Mouse (Mus musculus): Measurements from ENCODE around the gene Wdr20.

Wdr20 gene

DNA sequence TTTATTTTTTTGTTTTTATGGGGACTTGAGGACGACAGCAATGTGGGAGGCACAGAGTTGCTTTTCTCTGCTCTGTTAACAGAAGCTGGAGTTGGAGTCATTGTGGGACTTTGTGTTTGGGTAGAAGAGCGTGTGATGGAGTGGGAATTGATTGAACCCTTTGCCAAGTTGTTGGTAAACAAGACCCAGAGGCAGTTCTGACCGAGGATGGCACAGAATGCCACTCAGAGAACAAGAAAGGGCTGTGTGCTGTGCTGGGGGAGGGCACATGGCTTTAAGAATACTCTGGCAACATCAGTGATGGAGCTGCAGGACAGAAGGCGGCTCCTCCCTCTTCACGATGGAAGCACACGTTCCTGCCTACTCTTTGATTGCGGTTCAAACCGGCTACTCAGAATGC is 43.4 kb downstream of the Wdr20 start:
- no peak for DNase-seq

DNA sequence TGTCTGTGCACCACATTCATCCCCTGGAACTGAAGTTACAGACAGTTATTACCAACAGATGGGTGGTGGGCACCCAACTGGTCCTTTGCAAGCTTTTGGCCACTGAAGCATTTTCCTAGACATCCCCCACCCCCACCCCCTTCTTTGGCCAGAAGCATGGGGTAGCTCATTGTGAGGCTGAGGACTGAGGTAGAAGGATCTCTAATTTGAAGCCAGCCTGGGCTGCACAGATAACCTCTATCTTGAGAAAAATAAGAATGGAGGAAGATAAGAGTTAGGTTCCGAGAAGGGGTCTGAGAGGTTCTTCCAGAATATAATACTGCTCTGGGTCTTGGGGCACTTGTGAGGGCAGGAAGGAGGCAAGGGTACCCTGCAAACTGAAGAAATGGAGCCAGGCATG is 44.5 kb downstream of the Wdr20 start:
- no peak for DNase-seq

- DNase-seq: no peak
Measured at GRCm38 (mm10) chr12:110784211-110784610, 46.5 kb downstream of the Wdr20 start.

GRCm38 (mm10) chr12:110786243-110786642 is 48.5 kb downstream of the Wdr20 start:
- peak; percentile 19 for DNase-seq

DNA sequence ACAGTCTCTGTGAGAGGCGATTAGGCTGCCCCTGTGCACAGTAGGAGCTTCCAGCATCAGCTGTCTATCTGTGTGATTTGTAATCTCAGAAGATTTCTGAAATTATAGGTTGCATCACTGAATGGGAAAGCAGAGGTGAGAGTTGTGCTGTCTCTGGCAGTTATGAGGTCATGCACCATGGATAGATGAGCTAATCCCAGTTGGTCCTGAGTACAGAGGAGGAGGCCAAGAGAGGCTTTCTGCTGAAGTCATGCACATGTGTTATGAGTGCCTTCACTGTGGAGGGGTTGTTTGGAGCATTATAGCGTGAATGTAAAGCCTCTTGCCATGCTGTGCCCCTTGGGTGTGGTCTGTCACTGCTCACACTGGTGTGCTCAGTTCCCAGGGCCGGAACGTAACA is 52.8 kb downstream of the Wdr20 start:
- no peak for DNase-seq

- DNase-seq: no peak
Measured at GRCm38 (mm10) chr12:110791026-110791425, 53.3 kb downstream of the Wdr20 start.

DNA sequence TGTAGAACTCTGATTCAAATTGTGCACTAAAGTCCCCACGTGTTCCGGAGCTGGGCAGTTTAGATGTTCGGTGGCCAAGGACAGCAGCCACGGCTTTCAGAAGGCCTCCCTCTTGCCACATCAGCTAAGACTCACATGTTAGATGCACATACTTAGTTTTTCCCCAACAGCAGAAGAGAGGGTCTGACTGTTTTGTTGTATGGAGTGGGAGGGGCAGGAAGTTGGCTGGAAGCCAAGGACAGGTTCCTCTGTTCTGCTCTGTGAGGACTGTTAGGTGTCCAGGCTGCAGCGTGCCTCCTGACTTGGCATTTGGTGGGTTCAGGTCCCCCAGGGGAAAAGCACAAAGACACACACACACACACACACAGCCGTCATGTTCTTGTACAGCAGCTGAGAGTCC is 57.3 kb downstream of the Wdr20 start:
- no peak for DNase-seq

GRCm38 (mm10) chr12:110796748-110797147 is 59.0 kb downstream of the Wdr20 start:
- DNase-seq: no peak

GRCm38 (mm10) chr12:110797202-110797601 is 59.5 kb downstream of the Wdr20 start:
- no peak for DNase-seq

DNA sequence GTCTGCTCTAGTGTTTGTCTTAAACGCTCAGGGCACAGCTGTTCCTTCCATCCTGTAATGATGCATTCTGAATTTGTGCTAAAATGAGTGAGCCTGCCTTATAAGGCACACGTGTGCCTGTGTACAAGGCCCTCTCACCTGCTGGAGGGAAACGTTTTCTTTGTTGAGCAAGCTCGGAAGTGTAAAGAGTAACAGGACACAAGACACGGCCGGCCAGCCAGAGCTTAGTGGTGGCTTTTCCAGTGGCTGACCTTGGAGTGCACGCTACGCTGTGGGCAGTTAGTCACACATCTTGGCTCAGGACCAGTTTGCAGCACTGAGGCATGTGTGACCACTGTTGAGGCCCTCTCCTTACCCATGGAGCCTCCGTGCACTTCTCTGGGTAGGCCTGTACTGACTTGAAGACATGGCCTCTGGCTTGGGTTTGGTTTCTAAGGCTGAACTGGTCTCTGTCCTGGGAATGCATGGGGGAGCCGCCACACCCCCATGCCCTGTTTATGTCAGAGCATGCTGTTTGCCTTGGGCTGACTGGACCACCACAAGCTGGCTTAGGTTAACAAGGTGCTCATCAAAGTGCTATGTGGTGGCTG is 60.2 kb downstream of the Wdr20 start:
- DNase-seq: peak; percentile 29

- no peak for DNase-seq
Measured at GRCm38 (mm10) chr12:110799226-110799625, 61.5 kb downstream of the Wdr20 start.

- DNase-seq: no peak
Measured at GRCm38 (mm10) chr12:110801876-110802464, 64.2 kb downstream of the Wdr20 start.

- no peak for DNase-seq
Measured at GRCm38 (mm10) chr12:110802674-110803297, 65.0 kb downstream of the Wdr20 start.

GRCm38 (mm10) chr12:110804261-110804660 is 66.5 kb downstream of the Wdr20 start:
- DNase-seq: peak; percentile 47

DNA sequence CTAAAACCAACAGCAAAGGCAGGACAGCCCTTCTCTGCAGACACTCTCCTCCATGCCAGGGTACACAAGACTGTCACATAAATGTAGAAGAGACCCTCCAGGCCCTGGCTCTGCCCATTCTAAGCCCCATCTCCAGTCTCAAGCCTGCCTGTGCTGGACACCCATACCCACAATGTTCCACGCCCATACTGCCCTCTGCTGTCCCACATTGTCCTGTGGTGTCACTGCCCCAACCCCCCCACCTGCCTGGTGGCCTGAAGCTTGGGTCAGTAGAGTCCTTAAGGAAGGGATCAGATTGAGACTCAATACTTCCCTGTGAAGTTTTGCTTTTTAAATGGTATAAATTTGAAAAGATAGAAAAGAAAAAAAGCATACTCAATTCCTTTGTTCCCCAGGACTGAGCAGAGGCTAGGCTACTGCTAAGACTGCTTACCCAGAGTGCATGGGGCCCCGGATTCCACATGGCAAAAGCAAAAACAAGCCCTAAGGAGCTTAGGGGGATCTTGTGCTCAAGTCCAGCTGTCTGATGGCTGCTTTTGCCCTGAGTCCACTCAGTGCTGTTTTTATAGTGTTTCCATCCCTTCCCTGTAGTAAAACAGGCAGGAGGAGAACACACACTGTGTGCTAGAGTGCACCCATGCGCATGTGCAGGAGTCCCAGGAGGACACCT is 68.7 kb downstream of the Wdr20 start:
- DNase-seq: peak; percentile 43

DNA sequence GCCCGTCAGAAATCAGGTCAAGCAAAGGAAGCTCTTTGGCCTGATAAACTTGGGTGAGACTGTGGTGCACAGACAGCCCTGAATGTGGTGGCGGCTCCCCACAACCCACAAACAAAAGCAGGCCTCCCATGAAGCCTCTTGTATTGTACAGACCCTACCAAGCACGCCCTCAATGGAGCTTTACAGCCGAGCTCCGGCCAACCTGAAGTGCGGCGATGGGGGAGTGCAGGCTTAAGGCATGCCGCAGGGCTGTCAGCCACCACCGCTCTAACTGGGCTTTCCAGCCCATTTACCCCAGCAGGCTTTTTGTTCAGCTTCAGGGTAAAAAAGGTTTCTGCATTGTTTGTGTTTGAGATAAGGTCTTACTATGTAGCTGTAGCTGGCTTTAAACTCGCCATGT is 70.7 kb downstream of the Wdr20 start:
- no peak for DNase-seq

- DNase-seq: no peak
Measured at GRCm38 (mm10) chr12:110808848-110809247, 71.1 kb downstream of the Wdr20 start.

GRCm38 (mm10) chr12:110813132-110813531 is 75.4 kb downstream of the Wdr20 start:
- no peak for DNase-seq

- DNase-seq: no peak
Measured at GRCm38 (mm10) chr12:110813624-110814023, 75.9 kb downstream of the Wdr20 start.

GRCm38 (mm10) chr12:110814924-110815323 is 77.2 kb downstream of the Wdr20 start:
- DNase-seq: no peak

- no peak for DNase-seq
Measured at GRCm38 (mm10) chr12:110816833-110817232, 79.1 kb downstream of the Wdr20 start.

GRCm38 (mm10) chr12:110819367-110819766 is 81.6 kb downstream of the Wdr20 start:
- DNase-seq: no peak

DNA sequence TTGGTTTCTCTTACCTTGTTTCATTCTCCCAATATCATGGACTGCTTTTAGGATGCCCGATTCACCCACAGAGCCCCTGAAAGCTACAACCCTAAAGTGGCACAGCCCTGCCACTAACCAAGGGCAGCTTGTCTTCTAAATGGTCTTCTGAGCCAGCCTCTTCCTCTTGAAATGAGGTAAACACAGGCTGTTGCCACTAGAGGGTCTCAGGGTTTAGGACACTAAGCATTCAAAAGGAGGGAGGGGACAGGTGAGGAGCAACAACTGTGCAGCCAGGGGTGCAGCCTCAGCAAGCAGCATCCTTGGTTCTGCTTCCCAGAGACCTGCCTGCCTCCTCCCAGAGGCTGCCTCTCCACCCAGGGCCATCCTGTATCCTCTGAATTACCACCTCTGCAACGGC is 84.0 kb downstream of the Wdr20 start:
- no peak for DNase-seq

DNA sequence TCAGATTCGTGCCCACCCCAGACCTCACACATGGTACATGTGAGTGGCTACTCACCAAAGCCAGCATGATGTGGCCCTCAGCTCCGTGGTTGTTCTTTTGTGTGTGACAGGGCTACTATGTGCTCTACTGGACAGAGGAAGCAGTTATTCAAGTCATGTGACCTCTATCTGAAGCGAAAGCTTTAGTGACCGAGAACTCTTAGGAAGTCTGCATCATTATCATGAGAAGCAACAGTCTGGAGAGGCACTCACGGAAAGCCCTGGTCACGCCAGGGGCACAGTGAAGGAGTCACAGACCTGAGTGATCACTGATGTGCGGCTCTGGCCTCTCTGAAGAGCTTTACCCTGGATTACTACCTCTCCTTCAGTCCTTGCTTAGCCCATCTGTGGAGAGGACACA is 84.6 kb downstream of the Wdr20 start:
- no peak for DNase-seq

All from lung, postnatal 10 days (tissue).